Mouse (Mus musculus): ENCODE measurements around the gene Ankrd26. TPM values are rescaled to one million over a fixed set of nuclear protein-coding genes. Genes with fewer than 3 reads are reported as not detected.
"Not testable (repeated sequence)": the region's sequence is repeated elsewhere in the genome, so short reads cannot be mapped to it uniquely, and the experiment has no call there.

Gene Ankrd26
- polyA plus RNA-seq, 1 experiment from 2014 or later, result 14.5 TPM

DNA sequence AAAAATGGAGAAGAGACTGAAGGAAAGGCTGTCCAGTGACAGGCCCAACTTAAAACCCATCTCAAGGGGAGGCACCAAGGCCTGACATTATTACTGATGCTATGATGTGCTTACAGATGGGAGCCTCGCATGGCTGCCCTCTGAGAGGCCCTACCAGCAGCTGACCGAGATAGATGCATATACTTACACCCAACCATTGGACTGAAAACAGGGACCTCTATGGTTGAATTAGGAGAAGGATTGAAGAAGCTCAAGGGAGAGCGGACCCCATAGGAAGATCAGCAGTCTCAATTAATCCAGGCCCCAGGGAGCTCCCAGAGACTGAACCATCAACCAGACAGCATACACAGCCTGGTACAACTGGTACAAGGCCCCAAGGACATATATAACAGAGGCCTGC lies 5.8 kb upstream of the Ankrd26 start:
- Histone ChIP-seq H3K27ac (replicated peaks) (no peak overlapping the region), H3K27me3 (no peaks in the 10 kb centered on the region), H3K4me2 (no peak overlapping the region), H3K4me1 (replicated peaks) (peaks cover 15% of the 10 kb centered on the region), H3K4me3 (no peak overlapping the region), H3K9ac (no peak overlapping the region), H3K36me3 (no peaks in the 10 kb centered on the region), H3K9me3 (no peaks in the 10 kb centered on the region)
- no peak for ATAC-seq (ENCODE audit: low read depth)
- WGBS, result 90% methylated on average over 3 of the region's 3 CpGs

DNA sequence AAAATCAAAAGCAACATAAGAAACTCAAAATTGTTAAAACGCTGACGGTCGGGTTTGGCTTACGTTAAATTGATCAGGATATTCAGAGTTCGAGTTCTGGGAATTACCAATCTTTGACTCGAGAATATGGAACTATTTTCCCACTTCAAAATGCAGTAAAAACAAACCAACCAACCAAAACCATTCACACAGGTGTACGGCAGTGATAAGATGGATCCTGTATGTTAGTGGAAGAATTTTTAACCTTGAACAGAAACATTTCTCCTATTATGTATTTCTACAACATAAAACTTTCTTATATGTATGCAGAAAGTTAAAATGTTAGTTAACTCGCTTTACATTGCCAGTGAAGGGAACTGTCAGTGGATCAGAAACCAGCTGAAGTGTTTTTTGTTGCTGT lies 801 bp downstream of the Ankrd26 start:
- no peak for ATAC-seq (ENCODE audit: low read depth)
- Histone ChIP-seq H3K27me3 (no peaks in the 10 kb centered on the region), H3K4me2 (peak overlapping the region; percentile 63), H3K9me3 (no peaks in the 10 kb centered on the region), H3K9ac (peak overlapping the region; percentile 74), H3K27ac (replicated peaks) (no peak overlapping the region), H3K36me3 (peaks cover 28% of the 10 kb centered on the region), H3K4me3 (peak overlapping the region; percentile 54), H3K4me1 (replicated peaks) (peaks cover 40% of the 10 kb centered on the region)
- 84% methylated on average over 8 of the region's 8 CpGs for WGBS

DNA sequence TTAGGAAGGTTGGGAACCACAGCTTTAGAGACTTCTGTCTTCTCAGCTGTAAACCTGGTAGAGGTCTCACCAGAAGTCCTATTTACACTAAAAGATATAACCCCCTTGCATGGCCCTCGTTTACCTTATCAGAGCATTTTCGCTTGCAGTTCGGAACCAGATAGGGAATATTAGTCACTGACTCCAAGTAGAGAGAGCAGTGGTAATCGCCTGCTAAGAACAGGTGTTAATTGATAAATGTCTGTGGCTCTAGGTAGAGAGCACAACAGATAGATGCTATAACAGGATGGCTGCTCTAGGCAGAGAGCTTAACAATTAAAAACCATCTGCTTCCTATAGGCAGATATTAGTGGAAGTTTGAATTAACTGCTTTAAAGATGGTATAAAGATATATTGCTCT lies 23.4 kb downstream of the Ankrd26 start:
- Histone ChIP-seq H3K9ac (no peak overlapping the region), H3K4me1 (replicated peaks) (no peaks in the 10 kb centered on the region), H3K4me2 (no peak overlapping the region), H3K27ac (replicated peaks) (no peak overlapping the region), H3K9me3 (no peaks in the 10 kb centered on the region), H3K27me3 (no peaks in the 10 kb centered on the region), H3K4me3 (no peak overlapping the region), H3K36me3 (peaks cover 74% of the 10 kb centered on the region)
- 93% methylated on average over 4 of the region's 4 CpGs for WGBS
- no peak for ATAC-seq (ENCODE audit: low read depth)

DNA sequence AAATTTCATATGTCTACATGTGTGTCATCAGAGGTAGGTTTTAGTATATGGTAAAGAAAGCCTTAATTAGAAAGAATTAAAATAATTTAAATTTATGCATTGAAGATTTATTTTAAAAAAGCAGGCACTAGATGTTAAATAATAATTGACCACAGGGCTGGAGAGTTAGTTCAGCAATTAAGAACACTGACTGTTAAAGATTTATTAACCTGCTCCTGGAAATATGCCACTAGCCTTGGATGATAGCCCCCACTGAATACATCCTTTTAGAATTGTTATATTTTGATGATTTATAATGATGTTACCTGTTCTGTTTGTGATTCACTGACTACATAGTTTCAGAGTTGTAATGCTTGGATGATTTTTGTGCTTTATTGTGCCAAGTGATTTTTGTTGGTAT lies 24.8 kb downstream of the Ankrd26 start:
- ATAC-seq (ENCODE audit: low read depth); H3K4me3 ChIP-seq: not testable (repeated sequence)

DNA sequence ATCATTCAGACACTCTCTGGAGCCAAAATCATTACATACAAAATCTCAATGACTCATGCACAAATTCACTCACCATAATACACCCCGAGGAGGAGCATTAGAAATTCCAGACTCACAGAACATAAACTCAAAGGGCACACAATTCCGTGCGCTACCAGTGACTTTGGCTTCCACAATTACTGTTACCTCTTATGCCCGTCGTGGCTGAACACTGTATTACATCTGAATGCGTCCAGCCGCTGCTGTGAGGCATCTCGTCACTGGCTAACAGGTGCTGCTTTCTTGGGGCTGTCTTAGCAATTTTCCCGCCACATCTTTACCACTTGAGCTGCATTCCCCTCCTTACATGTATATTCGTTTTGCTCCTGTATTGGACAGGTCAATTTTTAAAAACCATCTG lies 26.7 kb downstream of the Ankrd26 start:
- ATAC-seq (ENCODE audit: low read depth), result no peak
- Histone ChIP-seq H3K27me3 (no peaks in the 10 kb centered on the region), H3K4me3 (no peak overlapping the region), H3K9ac (no peak overlapping the region), H3K9me3 (no peaks in the 10 kb centered on the region), H3K36me3 (peaks cover 76% of the 10 kb centered on the region), H3K4me2 (no peak overlapping the region), H3K27ac (replicated peaks) (no peak overlapping the region), H3K4me1 (replicated peaks) (no peaks in the 10 kb centered on the region)
- WGBS, result 92% methylated on average over 10 of the region's 10 CpGs

More for the DNA sequence above, 24.8 kb downstream of the Ankrd26 start:
- H3K27me3 ChIP-seq; H3K4me2 ChIP-seq; H3K27ac ChIP-seq (replicated peaks); H3K4me1 ChIP-seq (replicated peaks); H3K9me3 ChIP-seq; H3K9ac ChIP-seq: not testable (repeated sequence)
- H3K36me3 ChIP-seq, result peaks cover 69% of the 10 kb centered on the region

DNA sequence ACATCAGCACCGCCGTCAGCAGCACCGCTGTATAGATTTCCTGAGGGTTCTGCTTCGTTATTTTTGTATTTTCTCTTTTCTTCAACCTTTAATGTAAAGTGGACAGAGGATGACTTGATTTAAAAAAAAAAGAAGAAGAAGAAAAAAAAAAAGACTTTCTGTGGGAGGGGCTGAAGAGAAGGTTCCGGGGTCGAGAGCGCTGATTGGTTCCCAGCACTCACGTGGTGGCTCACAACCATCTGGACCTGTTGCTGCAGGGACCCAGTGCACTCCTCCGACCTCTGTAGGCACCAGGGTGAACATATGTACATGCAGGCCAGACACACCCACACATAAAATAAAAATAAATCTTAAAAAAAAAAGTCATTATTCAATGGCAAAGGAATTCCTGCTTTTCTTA lies 28.6 kb downstream of the Ankrd26 start:
- Histone ChIP-seq H3K4me1 (replicated peaks) (no peaks in the 10 kb centered on the region), H3K36me3 (peaks cover 73% of the 10 kb centered on the region)
- WGBS, result 83% methylated on average over 9 of the region's 9 CpGs

DNA sequence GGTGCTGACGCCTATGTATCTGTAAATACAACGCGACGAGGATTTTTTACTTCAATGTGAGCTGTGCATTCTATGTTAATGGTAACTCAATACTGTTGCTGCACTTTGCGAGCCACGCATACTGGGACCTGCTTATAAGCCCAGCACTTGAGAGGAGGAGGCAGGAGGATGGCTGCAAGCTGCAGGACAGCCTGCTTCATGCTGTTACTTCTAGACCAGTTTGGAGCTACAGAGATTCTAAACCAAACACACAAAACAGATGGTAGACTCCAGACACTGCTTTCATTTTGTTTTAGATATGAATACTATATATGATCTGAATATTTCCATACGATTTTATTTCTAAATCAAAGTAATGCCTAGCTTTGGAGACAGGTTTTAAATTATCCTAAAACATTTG lies 41.4 kb downstream of the Ankrd26 start:
- WGBS, result 92% methylated on average over 7 of the region's 7 CpGs
- Histone ChIP-seq H3K4me3 (no peak overlapping the region), H3K9ac (no peak overlapping the region), H3K36me3 (peaks cover 84% of the 10 kb centered on the region), H3K4me2 (no peak overlapping the region), H3K27ac (replicated peaks) (no peak overlapping the region), H3K4me1 (replicated peaks) (no peaks in the 10 kb centered on the region), H3K9me3 (no peaks in the 10 kb centered on the region), H3K27me3 (no peaks in the 10 kb centered on the region)
- ATAC-seq (ENCODE audit: low read depth), result no peak

More for the DNA sequence above, 28.6 kb downstream of the Ankrd26 start:
- no peak overlapping the region for H3K4me2 ChIP-seq
- no peak for ATAC-seq (ENCODE audit: low read depth)
- H3K9ac ChIP-seq, result no peak overlapping the region
- no peak overlapping the region for H3K4me3 ChIP-seq
- H3K27me3 ChIP-seq, result no peaks in the 10 kb centered on the region
- no peak overlapping the region for H3K27ac ChIP-seq (replicated peaks)
- H3K9me3 ChIP-seq, result no peaks in the 10 kb centered on the region

DNA sequence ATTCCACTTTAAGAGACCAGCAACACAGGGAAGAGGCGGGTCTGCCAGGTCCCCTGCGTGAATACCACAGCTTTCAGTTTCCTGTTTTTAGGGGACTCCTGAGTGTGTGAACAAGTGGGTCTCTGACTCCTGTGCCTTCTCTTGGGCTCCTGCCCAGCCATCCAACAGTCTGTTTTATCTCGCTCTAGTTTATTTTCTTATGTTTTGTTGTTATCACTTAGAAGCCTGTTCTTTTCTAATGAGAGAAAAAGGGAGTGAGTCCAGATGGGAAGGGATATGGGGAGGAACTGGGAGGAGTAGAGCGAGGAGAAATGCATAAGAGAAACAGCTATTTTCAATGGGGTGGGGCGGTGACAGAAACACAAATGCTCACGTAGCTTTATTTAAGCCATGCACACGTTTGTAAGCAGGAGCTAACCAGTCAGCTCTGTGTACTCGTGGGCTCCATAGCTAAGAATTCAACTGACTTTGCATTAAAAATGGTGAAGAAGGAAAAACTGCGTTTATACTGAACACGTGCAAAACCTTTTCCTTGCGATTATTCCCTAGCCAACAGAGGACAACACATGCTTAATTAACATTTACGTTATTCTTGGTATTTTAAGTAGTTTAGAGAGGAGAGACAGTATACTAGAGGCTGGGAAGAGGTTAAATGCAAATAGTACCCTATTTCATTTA lies 48.6 kb downstream of the Ankrd26 start:
- H3K4me1 ChIP-seq (replicated peaks), result no peaks in the 10 kb centered on the region
- peaks cover 78% of the 10 kb centered on the region for H3K36me3 ChIP-seq
- no peak overlapping the region for H3K9ac ChIP-seq
- H3K9me3 ChIP-seq, result no peaks in the 10 kb centered on the region
- no peak overlapping the region for H3K4me2 ChIP-seq
- H3K27me3 ChIP-seq, result no peaks in the 10 kb centered on the region
- no peak overlapping the region for H3K4me3 ChIP-seq
- 95% methylated on average over 12 of the region's 12 CpGs for WGBS
- no peak for ATAC-seq (ENCODE audit: low read depth)
- H3K27ac ChIP-seq (replicated peaks), result no peak overlapping the region

DNA sequence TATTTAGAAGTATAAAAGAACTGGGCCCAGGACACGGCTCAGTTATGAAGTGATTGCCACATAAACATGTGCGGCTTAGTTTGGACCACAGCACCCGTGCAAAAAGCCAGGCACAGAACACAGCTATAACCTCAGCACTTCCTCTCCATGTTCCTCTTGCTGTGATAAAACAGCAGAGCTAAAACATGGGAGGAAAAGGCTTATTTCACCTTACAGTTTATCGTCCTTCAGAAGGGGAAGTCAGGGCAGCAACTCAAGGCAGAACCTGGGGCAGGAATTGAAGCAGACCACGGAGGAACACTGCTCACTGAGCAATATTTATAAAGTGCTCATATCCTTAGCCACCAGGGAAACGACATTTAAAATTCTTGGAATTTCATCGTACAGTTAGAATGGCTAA lies 63.0 kb downstream of the Ankrd26 start:
- Histone ChIP-seq H3K36me3 (peaks cover 24% of the 10 kb centered on the region), H3K27ac (replicated peaks) (no peak overlapping the region), H3K9ac (no peak overlapping the region), H3K4me1 (replicated peaks) (no peaks in the 10 kb centered on the region), H3K4me2 (no peak overlapping the region), H3K27me3 (no peaks in the 10 kb centered on the region), H3K9me3 (no peaks in the 10 kb centered on the region), H3K4me3 (no peak overlapping the region)
- ATAC-seq (ENCODE audit: low read depth), result no peak
- 91% methylated on average over 7 of the region's 7 CpGs for WGBS

DNA sequence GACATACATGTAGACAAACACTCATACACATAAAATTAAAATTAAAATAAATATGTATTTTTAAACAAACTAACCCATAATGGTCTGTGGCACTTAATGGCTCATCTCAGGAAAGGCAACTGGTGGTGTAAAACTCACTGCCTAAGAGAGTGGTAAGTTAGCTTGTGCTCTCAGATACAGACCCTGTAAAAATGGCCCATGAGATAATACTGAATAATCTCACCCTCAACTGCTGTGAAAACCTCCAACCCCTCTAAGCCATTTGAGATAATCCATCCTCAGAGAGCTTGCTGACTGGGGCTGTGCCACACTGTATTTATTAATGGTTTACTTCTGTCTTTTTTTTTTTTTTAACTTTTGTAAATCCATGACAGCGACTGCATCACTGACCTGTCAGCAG lies 79.9 kb downstream of the Ankrd26 start:
- no peak overlapping the region for H3K27ac ChIP-seq (replicated peaks)
- peaks cover 35% of the 10 kb centered on the region for H3K27me3 ChIP-seq
- ATAC-seq (ENCODE audit: low read depth), result no peak
- no peak overlapping the region for H3K4me2 ChIP-seq
- H3K36me3 ChIP-seq, result 0 out of 2 replicates have a peak, but pooled peaks cover under 1% of the 10 kb centered on the region
- H3K9ac ChIP-seq, result no peak overlapping the region
- 82% methylated on average over 1 of the region's 1 CpGs for WGBS
- H3K4me3 ChIP-seq, result no peak overlapping the region
- no peaks in the 10 kb centered on the region for H3K9me3 ChIP-seq
- peaks cover 11% of the 10 kb centered on the region for H3K4me1 ChIP-seq (replicated peaks)

DNA sequence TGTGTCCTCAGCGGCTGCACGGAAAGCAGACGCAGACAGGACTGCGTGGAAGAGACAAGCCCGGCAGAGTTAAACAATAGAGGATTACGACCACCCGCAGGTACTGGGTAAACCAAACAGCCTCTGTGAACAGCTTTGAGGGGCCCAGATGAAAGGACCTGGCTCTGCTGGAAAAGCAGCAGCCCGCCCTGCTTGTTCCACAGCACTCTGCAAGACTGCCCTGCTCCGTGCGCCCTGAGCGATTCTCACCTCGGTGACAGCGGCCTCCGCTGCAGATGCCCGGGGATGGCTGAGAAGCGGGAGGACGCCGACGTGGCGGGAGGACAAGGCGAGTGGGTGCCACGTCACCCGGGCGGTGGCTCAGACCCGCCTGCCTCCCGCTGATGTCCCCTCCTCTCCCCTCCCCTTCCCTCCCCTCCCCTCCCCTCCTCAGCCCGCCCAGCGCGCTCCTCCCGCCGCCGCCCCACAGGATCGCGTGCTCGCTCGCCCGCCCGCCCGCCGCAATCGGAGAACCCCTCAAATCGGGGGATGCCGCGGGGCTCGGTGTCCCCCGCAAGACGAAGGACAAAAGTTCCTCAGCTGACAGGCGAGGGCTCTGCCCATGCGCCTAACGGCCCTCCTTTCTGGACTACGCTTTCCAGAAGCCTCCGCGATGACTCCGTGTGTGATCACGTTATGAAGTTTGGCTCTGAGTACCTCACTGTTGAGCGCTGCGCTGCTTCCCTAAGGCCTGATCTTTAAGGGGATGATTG lies 82.9 kb downstream of the Ankrd26 start, which contains the start of gene Zfp9:
Zfp9 (minus strand) TSS at position 364 of the 752 bp plus-strand sequence.
- H3K27me3 ChIP-seq, result peaks cover 45% of the 10 kb centered on the region
- under 1% methylated on average over 42 of the region's 57 CpGs for WGBS

DNA sequence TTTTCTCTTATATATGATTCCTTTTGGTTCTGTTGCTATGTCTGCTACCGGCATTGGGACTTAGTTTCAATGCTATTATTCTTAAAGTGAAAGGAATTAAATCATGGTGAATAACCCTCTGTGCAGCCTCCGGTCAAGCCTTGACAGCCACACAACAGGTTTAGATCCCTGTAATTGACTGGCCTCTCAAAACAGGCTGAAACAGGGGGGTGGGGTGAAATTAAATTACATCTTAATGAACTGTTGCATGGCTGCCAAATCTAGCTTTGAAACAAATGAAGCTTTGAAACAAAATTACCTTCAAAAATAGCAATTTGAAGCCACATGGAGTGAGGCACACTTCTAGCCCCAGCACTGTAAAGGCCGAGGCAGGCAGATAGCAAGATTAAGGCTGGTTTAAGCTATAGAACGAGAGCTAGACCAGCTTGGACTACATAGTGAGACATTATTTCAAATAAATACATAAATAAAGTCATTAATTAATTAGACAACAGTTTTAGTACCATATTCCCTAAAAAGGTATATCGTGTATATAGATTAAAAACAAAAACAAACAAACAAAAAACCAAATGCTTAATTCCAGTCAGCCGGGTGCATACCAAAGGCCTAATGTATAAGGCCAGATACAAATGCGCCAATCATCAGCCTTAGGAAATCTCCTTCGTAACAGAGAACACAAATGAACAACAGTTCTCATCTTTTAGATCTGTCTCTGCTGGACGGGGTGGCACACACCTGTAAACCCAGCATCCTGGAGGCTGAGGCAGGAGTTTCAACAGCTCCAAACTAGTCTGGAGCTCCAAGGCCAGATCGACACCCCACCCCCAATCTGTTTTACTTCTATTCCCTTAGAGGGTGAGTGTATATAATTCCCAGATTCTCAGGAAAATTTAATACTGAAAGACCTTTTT lies 83.9 kb downstream of the Ankrd26 start:
- H3K9ac ChIP-seq, result peak overlapping the region; percentile 90
- H3K36me3 ChIP-seq, result peaks cover 21% of the 10 kb centered on the region
- peak overlapping the region; percentile 88; the same call in 1 of the 2 replicates for H3K27ac ChIP-seq (replicated peaks)
- H3K4me3 ChIP-seq, result peak overlapping the region; percentile 60
- no peaks in the 10 kb centered on the region for H3K9me3 ChIP-seq
- H3K27me3 ChIP-seq, result peaks cover 43% of the 10 kb centered on the region
- ATAC-seq (ENCODE audit: low read depth), result peak; percentile 37; the same call in 1 of the 2 replicates
- WGBS, result 17% methylated on average over 10 of the region's 10 CpGs
- H3K4me1 ChIP-seq (replicated peaks), result peaks cover 20% of the 10 kb centered on the region
- H3K4me2 ChIP-seq, result peak overlapping the region; percentile 73

More for the DNA sequence above, 82.9 kb downstream of the Ankrd26 start, which contains the start of gene Zfp9:
- Histone ChIP-seq H3K9me3 (no peaks in the 10 kb centered on the region), H3K36me3 (peaks cover 21% of the 10 kb centered on the region), H3K27ac (replicated peaks) (peak within 1 kb of the TSS; percentile 88), H3K4me1 (replicated peaks) (peaks cover 20% of the 10 kb centered on the region), H3K9ac (peak within 1 kb of the TSS; percentile 90), H3K4me3 (peak within 1 kb of the TSS; percentile 60), H3K4me2 (peak within 1 kb of the TSS; percentile 73)
- ATAC-seq (ENCODE audit: low read depth), result peak; percentile 90
